Mouse (Mus musculus): Measurements from ENCODE around the gene Rpl18a.

DNA sequence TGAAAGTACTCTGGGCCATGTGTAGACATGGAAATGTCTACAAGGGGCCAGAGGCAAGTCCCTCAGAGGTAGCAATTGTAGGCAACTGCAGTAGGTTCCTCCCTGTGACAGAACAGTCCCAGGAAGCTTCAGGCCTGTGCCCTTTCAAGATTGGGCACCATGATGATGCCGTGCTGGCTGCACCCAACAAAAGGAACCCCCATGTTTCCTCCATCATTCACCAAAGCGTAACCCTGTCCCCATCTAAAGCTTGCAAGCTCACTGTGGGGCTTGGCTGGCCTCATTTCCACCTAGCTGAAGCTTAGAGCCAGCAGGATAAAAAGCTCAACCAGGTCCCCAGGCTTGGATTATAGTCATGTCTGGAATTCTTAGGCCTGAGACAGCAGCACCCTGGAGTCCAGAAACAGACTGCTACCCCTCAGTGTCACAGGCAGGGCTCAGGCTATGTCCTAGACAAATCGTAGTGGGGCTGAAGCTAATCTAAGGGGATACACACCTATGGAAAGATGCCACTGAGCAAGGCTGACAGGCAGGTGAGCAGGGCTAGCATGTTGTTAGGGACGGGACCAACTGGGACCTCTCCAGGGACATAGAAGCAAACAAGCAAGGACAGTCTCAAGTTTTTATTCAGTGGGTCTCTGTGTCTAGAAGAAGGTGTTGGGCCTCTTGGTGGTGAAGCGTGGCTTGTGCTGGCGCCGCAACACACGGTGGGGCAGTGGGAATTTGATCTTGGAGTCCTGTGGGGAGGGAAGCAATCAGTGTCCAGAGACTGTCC lies 2.3 kb downstream of the Rpl18a start:
- TF ChIP-seq POLR2A (IDR thresholded peaks at IDR 0.05; ENCODE audit: extremely low read depth, insufficient read depth, low read length) (no peak), CTCF (IDR thresholded peaks at IDR 0.05; ENCODE audit: extremely low read depth, insufficient read depth, low read length) (no peak)

Measured in cortical plate, adult 2 months (tissue).